Mouse (Mus musculus): ENCODE measurements around the gene Tnfrsf1a. TPM values are rescaled to one million over a fixed set of nuclear protein-coding genes. Genes with fewer than 3 reads are reported as not detected.
A peak's percentile ranks its signal among the peaks of the same experiment; 100 is the strongest.

Gene Tnfrsf1a
- total RNA-seq, 2 experiments from 2014 or later = 11.1 to 11.8 TPM

DNA sequence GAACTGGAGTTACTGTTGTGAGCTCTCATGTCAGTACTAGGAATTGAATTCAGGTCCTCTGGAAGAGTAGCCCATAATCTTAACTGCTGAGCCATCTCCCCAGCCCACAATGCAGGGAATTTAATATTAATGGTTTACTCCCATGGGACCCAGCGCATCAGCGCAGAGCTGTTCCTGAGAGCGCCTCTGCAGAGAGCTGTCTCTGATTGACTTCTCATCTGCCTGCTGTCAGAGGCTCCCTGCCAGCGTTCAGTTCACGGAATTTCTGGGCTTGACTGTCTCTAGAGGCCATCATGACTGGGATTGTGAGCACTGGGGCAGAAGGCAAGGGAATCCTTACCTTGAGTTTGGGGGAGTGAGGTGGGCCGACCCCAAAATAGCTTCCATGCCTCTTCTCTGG lies 27.9 kb downstream of the Tnfrsf1a start:
- intact Hi-C loops (cut with DNase I) = no loop called here
- no peak for DNase-seq (ENCODE audit: low spot score in 2 of 2)

- DNase-seq (ENCODE audit: low spot score in 2 of 2) = no peak
- intact Hi-C loops (cut with DNase I) = no loop called here
Measured at GRCm38 (mm10) chr6:125377582-125378451, 28.7 kb downstream of the Tnfrsf1a start.

DNA sequence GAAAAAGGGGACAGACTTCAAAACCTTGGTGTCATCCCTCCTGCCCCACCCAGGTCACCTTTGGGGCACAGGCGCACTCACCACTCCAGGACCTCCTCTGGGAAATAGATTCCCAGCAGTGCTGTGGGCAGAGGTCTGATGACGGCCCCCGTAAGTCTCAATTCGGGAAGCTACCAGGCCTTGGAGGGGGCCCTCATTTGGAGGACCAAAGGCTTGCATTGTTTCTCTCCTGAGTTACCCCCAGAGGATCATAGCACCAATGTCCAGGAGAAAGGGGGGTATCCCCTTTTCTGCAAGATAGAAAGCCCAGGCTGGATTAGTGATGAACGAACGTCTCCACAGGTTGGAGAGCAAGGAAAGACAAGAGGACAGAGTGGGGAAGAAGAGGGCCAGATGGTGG lies 29.5 kb downstream of the Tnfrsf1a start:
- DNase-seq (ENCODE audit: low spot score in 2 of 2) = no peak
- intact Hi-C loops (cut with DNase I) = no loop called here

DNA sequence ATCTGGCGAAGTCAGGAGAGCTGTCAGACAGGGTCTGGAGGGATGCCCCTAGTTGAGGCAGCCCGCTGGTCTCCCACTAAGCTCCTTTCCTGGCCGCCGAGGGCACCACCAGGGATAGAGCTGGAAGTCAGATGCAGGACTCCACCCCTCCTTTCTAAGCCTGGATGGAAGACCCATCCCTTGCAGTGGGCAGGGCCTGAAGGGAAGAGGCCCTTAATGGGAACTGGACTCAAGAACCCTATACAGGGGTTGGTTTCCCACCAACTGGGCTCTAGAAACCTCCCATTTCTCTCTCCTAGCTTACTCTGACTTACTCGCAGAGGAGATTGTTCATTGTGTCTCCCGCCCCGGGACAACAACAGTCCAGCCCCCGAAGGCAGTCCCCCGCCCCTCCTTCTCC lies 30.6 kb downstream of the Tnfrsf1a start:
- intact Hi-C loops (cut with DNase I) = no loop called here
- DNase-seq (ENCODE audit: low spot score in 2 of 2) = no peak

DNA sequence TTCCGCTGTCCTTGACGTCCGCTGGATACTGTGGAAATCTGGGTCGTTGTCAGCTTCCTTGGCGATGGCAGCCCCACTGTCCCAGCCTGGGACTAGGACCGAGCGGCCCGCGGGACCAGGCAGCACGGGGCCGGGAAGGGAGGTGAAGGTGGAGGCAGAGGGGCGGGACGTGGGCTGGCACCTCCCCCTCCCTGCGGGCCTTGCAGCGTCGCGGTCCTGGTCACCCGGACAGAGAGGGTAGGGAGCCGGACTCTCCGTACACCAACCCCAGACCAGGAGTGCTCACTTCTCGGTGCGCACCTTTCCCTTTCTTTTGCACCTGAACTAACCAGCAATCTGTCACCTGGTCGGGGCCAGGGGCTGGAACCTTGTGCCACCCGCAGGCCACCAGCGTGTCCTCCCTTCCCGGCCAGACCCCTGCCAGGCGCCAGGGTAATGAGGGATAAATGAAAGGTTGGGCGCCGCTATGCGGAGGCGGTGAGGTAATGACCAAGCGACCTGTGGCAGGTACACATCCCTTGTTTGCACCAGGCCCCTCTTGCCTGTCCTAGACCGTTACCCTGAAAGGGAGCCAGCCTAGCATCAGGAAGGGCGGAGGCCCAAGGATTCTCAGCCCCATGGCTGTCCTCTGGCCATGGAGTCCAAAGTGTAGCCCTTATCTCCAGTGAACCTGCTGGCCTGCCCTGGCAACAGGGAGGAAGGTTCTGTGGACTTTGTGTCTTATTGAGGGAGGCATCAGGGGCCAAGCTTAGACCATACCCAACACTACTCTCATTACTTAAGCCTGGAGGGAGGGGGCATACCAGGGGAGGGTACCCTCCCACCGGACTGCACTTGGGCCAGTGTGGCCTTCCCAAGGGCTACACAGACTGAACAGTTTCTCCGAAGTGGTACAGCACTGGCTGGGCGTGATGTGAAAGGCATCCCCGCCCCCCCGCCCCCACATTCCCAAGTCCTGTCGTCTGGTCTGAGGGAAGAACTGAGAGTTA lies 31.5 kb downstream of the Tnfrsf1a start, which contains the start of gene Plekhg6:
Gene Plekhg6, minus strand, starts transcription at position 422 of the 989 bp plus-strand sequence.
- intact Hi-C loops (cut with DNase I) = no loop called here
- DNase-seq (ENCODE audit: low spot score in 2 of 2) = no peak

- intact Hi-C loops (cut with DNase I) = no loop called here
- no peak for DNase-seq (ENCODE audit: low spot score in 2 of 2)
Measured at GRCm38 (mm10) chr6:125382024-125382423, 32.9 kb downstream of the Tnfrsf1a start.

- intact Hi-C loops (cut with DNase I) = no loop called here
- DNase-seq (ENCODE audit: low spot score in 2 of 2) = no peak
Measured at GRCm38 (mm10) chr6:125385066-125385974, 36.2 kb downstream of the Tnfrsf1a start.

- intact Hi-C loops (cut with DNase I) = no loop called here
- no peak for DNase-seq (ENCODE audit: low spot score in 2 of 2)
Measured at GRCm38 (mm10) chr6:125386080-125386479, 36.9 kb downstream of the Tnfrsf1a start.

- DNase-seq (ENCODE audit: low spot score in 2 of 2) = no peak
- intact Hi-C loops (cut with DNase I) = no loop called here
Measured at GRCm38 (mm10) chr6:125389853-125390252, 40.7 kb downstream of the Tnfrsf1a start.

- DNase-seq (ENCODE audit: low spot score in 2 of 2) = peak in 1 of 2 experiments; percentile 24
Measured at GRCm38 (mm10) chr6:125405461-125406382, 56.6 kb downstream of the Tnfrsf1a start.

DNA sequence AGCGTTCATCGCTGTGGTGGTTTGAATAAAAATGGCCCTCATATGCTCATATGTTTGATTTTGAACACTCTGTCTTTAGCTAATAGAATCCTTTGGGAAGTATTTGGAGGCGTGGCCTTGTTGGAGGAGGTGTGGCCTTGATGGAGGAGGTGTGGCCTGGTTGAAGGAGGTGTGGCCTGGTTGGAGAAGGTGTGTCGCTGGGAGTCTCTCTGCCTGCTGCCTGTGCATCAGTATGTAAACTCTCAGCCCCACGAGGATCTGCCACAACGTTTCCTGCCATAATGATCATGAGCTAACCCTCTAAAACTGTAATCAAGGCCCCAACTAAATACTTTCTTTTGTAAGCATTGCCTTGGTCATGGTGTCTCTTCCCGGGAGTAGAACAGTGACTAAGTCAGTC lies 58.1 kb downstream of the Tnfrsf1a start:
- intact Hi-C loops (cut with DNase I) = no loop called here
- DNase-seq (ENCODE audit: low spot score in 2 of 2) = no peak

More at GRCm38 (mm10) chr6:125405461-125406382, 56.6 kb downstream of the Tnfrsf1a start:
- intact Hi-C loops (cut with DNase I) = no loop called here

DNA sequence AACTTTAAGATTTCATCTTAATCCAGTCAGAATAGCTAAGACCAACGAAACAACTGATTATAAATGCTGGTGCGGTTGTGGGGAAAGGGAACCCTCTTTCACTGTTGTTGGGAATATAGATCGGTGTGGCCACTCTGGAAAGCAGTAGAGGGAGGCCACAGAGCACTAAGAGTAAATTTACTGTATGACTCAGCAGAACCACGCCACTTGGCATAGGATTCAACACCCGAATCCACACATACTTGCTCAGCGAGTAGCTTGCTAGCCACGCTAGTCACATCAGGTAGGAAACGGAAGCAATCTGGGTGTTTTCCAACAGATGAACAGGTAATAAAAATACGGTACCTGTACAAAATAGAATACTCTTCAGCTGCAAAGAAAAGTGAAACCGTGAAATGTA lies 58.5 kb downstream of the Tnfrsf1a start:
- intact Hi-C loops (cut with DNase I) = no loop called here
- no peak for DNase-seq (ENCODE audit: low spot score in 2 of 2)

DNA sequence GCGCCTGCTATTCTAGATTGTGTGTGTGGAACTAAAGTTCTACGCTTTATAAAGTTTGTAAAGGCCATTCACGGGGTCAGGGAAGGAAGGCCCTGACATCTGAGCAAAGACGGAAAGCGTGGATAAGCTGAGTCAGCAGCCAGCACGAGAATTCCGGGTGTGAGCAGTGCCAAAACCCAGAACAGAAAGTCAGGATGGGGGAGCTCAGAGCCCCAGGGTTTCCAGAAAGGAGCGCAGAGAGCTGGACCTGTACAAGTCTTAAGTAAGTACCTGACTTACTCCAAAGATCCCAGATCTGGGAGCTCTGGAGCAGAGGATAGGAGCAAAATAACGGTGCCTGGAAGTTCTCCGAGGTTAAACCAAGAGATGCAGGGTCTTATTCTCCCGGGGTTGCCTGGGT lies 61.4 kb downstream of the Tnfrsf1a start:
- intact Hi-C loops (cut with DNase I) = no loop called here
- no peak for DNase-seq (ENCODE audit: low spot score in 2 of 2)

DNA sequence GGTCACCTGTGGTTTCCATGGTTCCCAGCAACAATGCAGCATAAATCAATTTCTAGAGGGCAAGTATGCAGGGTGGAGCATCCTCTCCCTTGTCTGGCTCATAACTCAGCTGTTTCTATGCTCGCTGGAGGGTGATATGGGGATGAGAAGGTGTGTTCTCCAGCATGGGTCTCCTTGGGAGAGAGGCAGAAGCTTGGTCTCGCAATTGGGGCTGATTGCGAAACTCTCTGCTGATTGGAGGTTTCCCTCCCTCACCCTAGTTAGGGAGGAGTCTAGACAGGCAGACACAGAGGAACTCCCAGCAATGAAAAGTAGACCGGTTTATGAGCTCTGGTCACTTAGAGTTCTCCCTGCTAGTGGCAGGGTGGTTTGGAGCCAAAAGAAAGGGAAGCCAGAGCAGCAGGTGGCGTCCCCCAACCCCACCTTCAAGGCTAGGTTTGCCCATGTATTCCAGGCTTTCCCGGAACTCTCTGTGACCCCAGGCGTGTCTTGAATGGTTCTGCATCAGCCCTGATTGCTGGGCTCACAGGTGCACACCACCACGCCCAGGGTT lies 61.9 kb downstream of the Tnfrsf1a start:
- intact Hi-C loops (cut with DNase I) = no loop called here
- no peak for DNase-seq (ENCODE audit: low spot score in 2 of 2)

DNA sequence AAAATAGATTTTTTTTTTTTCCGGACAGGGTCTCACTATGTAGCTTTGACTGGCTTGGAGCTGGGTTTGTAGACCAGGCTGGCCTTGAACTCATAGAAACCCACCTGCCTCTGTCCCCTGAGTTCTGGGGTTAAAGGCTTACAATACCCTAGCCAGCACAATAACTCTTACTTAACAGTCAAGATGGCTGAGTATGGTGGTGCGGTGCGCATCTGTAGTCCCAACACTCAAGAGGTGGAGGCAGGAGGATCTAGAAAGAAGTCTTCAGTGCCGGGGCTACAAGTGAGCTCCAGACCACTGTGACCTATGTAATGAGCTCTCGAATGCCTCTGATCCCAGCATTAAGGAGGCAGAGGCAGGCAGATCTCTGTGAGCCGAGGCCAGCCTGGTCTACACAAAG lies 62.5 kb downstream of the Tnfrsf1a start:
- no peak for DNase-seq (ENCODE audit: low spot score in 2 of 2)
- intact Hi-C loops (cut with DNase I) = no loop called here

All from left cerebral cortex, postnatal 36 days (tissue).